Mouse (Mus musculus): Measurements from ENCODE around the gene Ubxn6.

Gene Ubxn6

GRCm38 (mm10) chr17:56022131-56022988 lies 52.5 kb downstream of the Ubxn6 start:
- DNase-seq = no peak

GRCm38 (mm10) chr17:56021161-56021910 lies 53.5 kb downstream of the Ubxn6 start:
- DNase-seq = peak; percentile 84

DNA sequence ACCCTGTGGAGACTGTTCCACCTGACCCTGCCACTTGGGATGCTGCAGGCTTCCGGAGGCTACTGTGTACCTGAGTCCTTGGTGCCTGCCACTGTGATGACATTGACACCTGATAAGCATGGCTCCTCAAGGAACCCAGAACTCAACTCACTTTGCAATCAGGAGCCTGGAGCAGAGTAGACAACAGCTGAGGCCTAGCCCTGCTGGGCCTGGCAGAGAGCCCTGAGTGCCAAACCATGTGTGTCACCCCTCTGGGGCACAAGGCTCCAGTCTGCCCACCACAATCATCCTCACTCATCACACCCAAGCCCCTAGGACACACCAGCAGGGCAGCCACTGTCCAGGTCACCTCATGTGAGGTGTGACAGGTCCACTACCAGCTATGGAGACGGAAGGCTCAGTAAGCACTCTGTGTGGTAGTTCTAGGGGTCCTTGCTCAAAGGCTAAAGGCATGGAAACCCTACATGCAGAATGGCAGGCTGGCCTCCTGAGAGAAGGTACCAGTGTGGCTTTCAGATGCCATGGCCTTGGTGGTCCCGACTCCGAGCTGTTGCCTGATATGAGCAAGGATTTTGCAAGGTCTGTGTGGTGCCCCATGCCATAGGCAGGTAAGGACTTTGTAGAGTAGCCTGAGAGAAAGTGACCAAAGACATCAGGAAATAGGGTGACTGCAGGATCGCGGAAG lies 54.3 kb downstream of the Ubxn6 start:
- no peak for DNase-seq

- peak; percentile 75 for DNase-seq
Measured at GRCm38 (mm10) chr17:56018347-56019131, 56.3 kb downstream of the Ubxn6 start.

DNA sequence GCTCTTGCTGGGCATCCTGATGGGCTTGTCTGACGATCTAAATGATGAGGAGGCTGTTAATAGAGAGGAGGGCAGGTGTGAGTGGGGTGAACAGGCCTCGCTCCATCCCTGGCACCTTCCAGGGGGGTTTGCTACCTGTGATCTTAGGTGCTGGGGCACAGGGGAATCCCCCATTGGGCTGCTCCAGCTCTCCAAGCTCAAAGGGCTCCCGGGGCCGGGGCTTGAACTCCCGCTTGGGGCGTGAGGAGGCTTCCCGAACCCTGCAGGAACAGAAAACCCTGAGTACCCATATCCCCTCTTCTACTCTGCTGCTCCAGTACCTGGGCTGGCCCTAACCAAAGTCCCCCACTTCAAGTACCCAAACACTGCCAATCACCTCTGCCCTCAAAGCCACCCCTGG lies 57.0 kb downstream of the Ubxn6 start:
- no peak for DNase-seq

All from right cerebral cortex, adult 18-20 months (tissue).